Mouse (Mus musculus): Measurements from ENCODE around the gene S1pr4. TPM values are rescaled to one million over a fixed set of nuclear protein-coding genes. Genes with fewer than 3 reads are reported as not detected.
A peak's percentile ranks its signal among the peaks of the same experiment; 100 is the strongest.

The S1pr4 gene
- polyA plus RNA-seq, 1 experiment: 5.6 TPM

- no peak overlapping the region for H3K27ac ChIP-seq (ENCODE audit: insufficient read depth, low read depth, low read length)
- TF ChIP-seq POLR2A (IDR thresholded peaks at IDR 0.05; ENCODE audit: low read depth, low read length) (no peak), CTCF (IDR thresholded peaks at IDR 0.05; ENCODE audit: extremely low read depth, insufficient read length, insufficient replicate concordance, low read depth, low read length) (no peak)
- 11% methylated on average over 18 of the region's 18 CpGs for WGBS
- peaks cover 47% of the 10 kb centered on the region for H3K27me3 ChIP-seq (ENCODE audit: control insufficient read depth, insufficient read depth, low read length)
- peaks cover 18% of the 10 kb centered on the region for H3K4me1 ChIP-seq (ENCODE audit: control insufficient read depth, insufficient read depth, insufficient read length, low read length)
- no peaks in the 10 kb centered on the region for H3K36me3 ChIP-seq (ENCODE audit: control insufficient read depth, insufficient read depth, low read length)
- no peak overlapping the region for H3K4me3 ChIP-seq (ENCODE audit: low read depth, low read length)
Measured at GRCm38 (mm10) chr10:81472403-81473002, 27.4 kb downstream of the S1pr4 start.

GRCm38 (mm10) chr10:81470454-81470853, 29.5 kb downstream of the S1pr4 start:
- H3K4me3 ChIP-seq (ENCODE audit: low read depth, low read length): no peak overlapping the region

GRCm38 (mm10) chr10:81469253-81469652, 30.7 kb downstream of the S1pr4 start:
- peaks cover 49% of the 10 kb centered on the region for H3K4me1 ChIP-seq (ENCODE audit: control insufficient read depth, insufficient read depth, insufficient read length, low read length)
- no peak overlapping the region for H3K4me3 ChIP-seq (ENCODE audit: low read depth, low read length)
- WGBS: 74% methylated on average over 5 of the region's 5 CpGs
- H3K27ac ChIP-seq (ENCODE audit: insufficient read depth, low read depth, low read length): no peak overlapping the region
- TF ChIP-seq CTCF (IDR thresholded peaks at IDR 0.05; ENCODE audit: extremely low read depth, insufficient read length, insufficient replicate concordance, low read depth, low read length) (no peak), POLR2A (IDR thresholded peaks at IDR 0.05; ENCODE audit: low read depth, low read length) (no peak)
- H3K27me3 ChIP-seq (ENCODE audit: control insufficient read depth, insufficient read depth, low read length): peaks cover 28% of the 10 kb centered on the region
- no peaks in the 10 kb centered on the region for H3K36me3 ChIP-seq (ENCODE audit: control insufficient read depth, insufficient read depth, low read length)

More at GRCm38 (mm10) chr10:81470454-81470853, 29.5 kb downstream of the S1pr4 start:
- TF ChIP-seq POLR2A (IDR thresholded peaks at IDR 0.05; ENCODE audit: low read depth, low read length) (no peak), CTCF (IDR thresholded peaks at IDR 0.05; ENCODE audit: extremely low read depth, insufficient read length, insufficient replicate concordance, low read depth, low read length) (no peak)
- Histone ChIP-seq H3K36me3 (ENCODE audit: control insufficient read depth, insufficient read depth, low read length) (no peaks in the 10 kb centered on the region), H3K27me3 (ENCODE audit: control insufficient read depth, insufficient read depth, low read length) (peaks cover 32% of the 10 kb centered on the region), H3K27ac (ENCODE audit: insufficient read depth, low read depth, low read length) (no peak overlapping the region), H3K4me1 (ENCODE audit: control insufficient read depth, insufficient read depth, insufficient read length, low read length) (peaks cover 38% of the 10 kb centered on the region)
- 38% methylated on average over 18 of the region's 18 CpGs for WGBS

- Histone ChIP-seq H3K27ac (ENCODE audit: insufficient read depth, low read depth, low read length) (no peak overlapping the region), H3K36me3 (ENCODE audit: control insufficient read depth, insufficient read depth, low read length) (no peaks in the 10 kb centered on the region), H3K4me1 (ENCODE audit: control insufficient read depth, insufficient read depth, insufficient read length, low read length) (peaks cover 54% of the 10 kb centered on the region), H3K4me3 (ENCODE audit: low read depth, low read length) (no peak overlapping the region), H3K27me3 (ENCODE audit: control insufficient read depth, insufficient read depth, low read length) (peaks cover 14% of the 10 kb centered on the region)
- WGBS: 85% methylated on average over 16 of the region's 16 CpGs
- no peak for TF ChIP-seq POLR2A (IDR thresholded peaks at IDR 0.05; ENCODE audit: low read depth, low read length)
Measured at GRCm38 (mm10) chr10:81467670-81468235, 32.2 kb downstream of the S1pr4 start.

GRCm38 (mm10) chr10:81466881-81467280, 33.1 kb downstream of the S1pr4 start:
- peak overlapping the region; percentile 4; the same call in 1 of the 2 replicates for H3K27ac ChIP-seq (ENCODE audit: insufficient read depth, low read depth, low read length)
- H3K4me3 ChIP-seq (ENCODE audit: low read depth, low read length): no peak overlapping the region
- TF ChIP-seq CTCF (IDR thresholded peaks at IDR 0.05; ENCODE audit: extremely low read depth, insufficient read length, insufficient replicate concordance, low read depth, low read length) (no peak), POLR2A (IDR thresholded peaks at IDR 0.05; ENCODE audit: low read depth, low read length) (no peak)
- peaks cover 60% of the 10 kb centered on the region for H3K4me1 ChIP-seq (ENCODE audit: control insufficient read depth, insufficient read depth, insufficient read length, low read length)
- H3K27me3 ChIP-seq (ENCODE audit: control insufficient read depth, insufficient read depth, low read length): peaks cover 6% of the 10 kb centered on the region
- H3K36me3 ChIP-seq (ENCODE audit: control insufficient read depth, insufficient read depth, low read length): no peaks in the 10 kb centered on the region
- WGBS: 48% methylated on average over 14 of the region's 14 CpGs

GRCm38 (mm10) chr10:81466066-81466465, 33.9 kb downstream of the S1pr4 start:
- Histone ChIP-seq H3K27ac (ENCODE audit: insufficient read depth, low read depth, low read length) (no peak overlapping the region), H3K4me3 (ENCODE audit: low read depth, low read length) (no peak overlapping the region), H3K4me1 (ENCODE audit: control insufficient read depth, insufficient read depth, insufficient read length, low read length) (peaks cover 61% of the 10 kb centered on the region), H3K36me3 (ENCODE audit: control insufficient read depth, insufficient read depth, low read length) (no peaks in the 10 kb centered on the region), H3K27me3 (ENCODE audit: control insufficient read depth, insufficient read depth, low read length) (peaks cover 2% of the 10 kb centered on the region; the same call in 1 of the 2 replicates)
- no peak for TF ChIP-seq CTCF (IDR thresholded peaks at IDR 0.05; ENCODE audit: extremely low read depth, insufficient read length, insufficient replicate concordance, low read depth, low read length)
- TF ChIP-seq POLR2A (IDR thresholded peaks at IDR 0.05; ENCODE audit: low read depth, low read length): no peak
- 62% methylated on average over 2 of the region's 2 CpGs for WGBS

GRCm38 (mm10) chr10:81465265-81465645, 34.7 kb downstream of the S1pr4 start:
- peak overlapping the region; percentile 53; the same call in 1 of the 2 replicates for H3K4me3 ChIP-seq (ENCODE audit: low read depth, low read length)
- no peaks in the 10 kb centered on the region for H3K36me3 ChIP-seq (ENCODE audit: control insufficient read depth, insufficient read depth, low read length)
- 5% methylated on average over 5 of the region's 5 CpGs for WGBS
- peak overlapping the region; percentile 94 for H3K27ac ChIP-seq (ENCODE audit: insufficient read depth, low read depth, low read length)
- TF ChIP-seq CTCF (IDR thresholded peaks at IDR 0.05; ENCODE audit: extremely low read depth, insufficient read length, insufficient replicate concordance, low read depth, low read length) (no peak), POLR2A (IDR thresholded peaks at IDR 0.05; ENCODE audit: low read depth, low read length) (no peak)
- peaks cover 57% of the 10 kb centered on the region for H3K4me1 ChIP-seq (ENCODE audit: control insufficient read depth, insufficient read depth, insufficient read length, low read length)
- H3K27me3 ChIP-seq (ENCODE audit: control insufficient read depth, insufficient read depth, low read length): peaks cover 6% of the 10 kb centered on the region
